Comparison of ENCODE assay signal across 9 mouse cellular contexts in the genomic region with DNA sequence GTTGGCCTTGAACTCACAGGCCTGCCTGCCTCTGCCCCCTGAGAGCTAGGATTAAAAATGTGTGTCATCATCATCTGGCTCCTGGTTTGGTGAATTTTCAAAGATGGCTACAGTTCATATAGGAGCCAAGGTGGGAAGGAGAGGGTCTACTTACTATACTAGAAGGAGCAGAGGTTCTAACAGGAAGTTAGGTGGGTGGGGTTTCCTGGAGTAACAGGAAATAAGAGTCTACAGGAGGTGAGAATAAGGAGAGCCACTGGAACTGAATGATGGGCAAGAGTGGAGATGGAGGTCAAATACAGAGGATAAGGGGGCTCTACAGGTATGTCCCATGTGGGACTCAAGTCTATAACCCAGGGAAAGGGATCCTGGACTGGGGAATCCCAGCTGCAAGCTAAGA. TPM values are rescaled to one million over a fixed set of nuclear protein-coding genes. Genes with fewer than 3 reads are reported as not detected.
A peak's percentile ranks its signal among the peaks of the same experiment; 100 is the strongest.
DNase-seq lines count a peak whose midpoint lies in the region; ATAC-seq lines count a peak whose summit lies in the region.
"Had no signal": no experiment of that assay in that cellular context is flagged by ENCODE, and none has a peak within 500 bp of the region (broad histone marks: within the 10 kb centered on the region; RNA-seq: fewer than 3 reads in every experiment).

No protein-coding gene starts in this region.

- H3K4me3 ChIP-seq in liver, embryonic 11.5 days (ENCODE audit: low read depth, low read length), result peak overlapping the region; percentile 88
- peak overlapping the region; percentile 83 for H3K4me3 ChIP-seq in embryonic facial prominence, embryonic 15.5 days (replicated peaks)
- H3K4me3 ChIP-seq in limb, embryonic 10.5 days, result peak overlapping the region; percentile 88
- peak overlapping the region; percentile 81 for H3K4me3 ChIP-seq in neural tube, embryonic 13.5 days

- H3K27ac ChIP-seq in liver, embryonic 11.5 days (ENCODE audit: low read depth, low read length), result 0 out of 2 replicates have a peak overlapping the region, but pooled peaks have one; percentile 41
- no peak overlapping the region for H3K27ac ChIP-seq in embryonic facial prominence, embryonic 15.5 days (replicated peaks)
- no peak overlapping the region for H3K27ac ChIP-seq in limb, embryonic 10.5 days
- no peak overlapping the region for H3K27ac ChIP-seq in neural tube, embryonic 13.5 days (replicated peaks)

- H3K9me3 ChIP-seq in liver, embryonic 11.5 days (ENCODE audit: control insufficient read depth, low read length), result no peaks in the 10 kb centered on the region
- no peaks in the 10 kb centered on the region for H3K9me3 ChIP-seq in embryonic facial prominence, embryonic 15.5 days (replicated peaks)
- H3K9me3 ChIP-seq in limb, embryonic 10.5 days (replicated peaks), result no peaks in the 10 kb centered on the region
- H3K9me3 ChIP-seq in neural tube, embryonic 13.5 days, result no peaks in the 10 kb centered on the region

- no peak for ATAC-seq in liver, embryonic 11.5 days (replicated peaks; ENCODE audit: low FRiP score)
- ATAC-seq in embryonic facial prominence, embryonic 15.5 days (ENCODE audit: insufficient number of reproducible peaks, low FRiP score, low TSS enrichment, low read depth), result no peak
- ATAC-seq in neural tube, embryonic 13.5 days (ENCODE audit: low read depth), result no peak
- ATAC-seq in cerebellum, adult (ENCODE audit: insufficient number of reproducible peaks, low FRiP score, low TSS enrichment), result no peak

- no peaks in the 10 kb centered on the region for H3K27me3 ChIP-seq in liver, embryonic 11.5 days (replicated peaks; ENCODE audit: control insufficient read depth, insufficient read depth, low read length)
- no peaks in the 10 kb centered on the region for H3K27me3 ChIP-seq in embryonic facial prominence, embryonic 15.5 days
- no peaks in the 10 kb centered on the region for H3K27me3 ChIP-seq in limb, embryonic 10.5 days (ENCODE audit: low read depth, poor library complexity, severe bottlenecking)
- H3K27me3 ChIP-seq in neural tube, embryonic 13.5 days, result peaks cover 2% of the 10 kb centered on the region; the same call in 1 of the 2 replicates

- H3K4me1 ChIP-seq in liver, embryonic 11.5 days (replicated peaks; ENCODE audit: control insufficient read depth, insufficient read depth, low read length), result peaks cover 47% of the 10 kb centered on the region
- peaks cover 45% of the 10 kb centered on the region for H3K4me1 ChIP-seq in embryonic facial prominence, embryonic 15.5 days
- H3K4me1 ChIP-seq in limb, embryonic 10.5 days, result peaks cover 49% of the 10 kb centered on the region
- peaks cover 48% of the 10 kb centered on the region for H3K4me1 ChIP-seq in neural tube, embryonic 13.5 days (replicated peaks)

- peak overlapping the region; percentile 86 for H3K9ac ChIP-seq in liver, embryonic 11.5 days (ENCODE audit: low read depth, low read length)
- H3K9ac ChIP-seq in embryonic facial prominence, embryonic 15.5 days, result peak overlapping the region; percentile 78
- peak overlapping the region; percentile 86 for H3K9ac ChIP-seq in neural tube, embryonic 13.5 days

- no peak for DNase-seq in liver, embryonic 11.5 days (ENCODE audit: low spot score)
- DNase-seq in liver, result no peak
- no peak for DNase-seq in limb, embryonic 10.5 days (ENCODE audit: low spot score)
- no peak for DNase-seq in frontal cortex, postnatal 14 days (ENCODE audit: low spot score in 2 of 2)
- DNase-seq in embryo, embryonic 9.5 days (ENCODE audit: extremely low spot score), result no peak
- DNase-seq: kidney, postnatal 36 days had no signal

- peaks cover 30% of the 10 kb centered on the region for H3K36me3 ChIP-seq in liver, embryonic 11.5 days (ENCODE audit: control insufficient read depth, insufficient read depth, low read length)
- peaks cover 24% of the 10 kb centered on the region for H3K36me3 ChIP-seq in embryonic facial prominence, embryonic 15.5 days
- peaks cover 47% of the 10 kb centered on the region for H3K36me3 ChIP-seq in limb, embryonic 10.5 days
- peaks cover 32% of the 10 kb centered on the region for H3K36me3 ChIP-seq in neural tube, embryonic 13.5 days

- peak overlapping the region; percentile 92 for H3K4me2 ChIP-seq in liver, embryonic 11.5 days
- peak overlapping the region; percentile 83 for H3K4me2 ChIP-seq in embryonic facial prominence, embryonic 15.5 days (replicated peaks)
- peak overlapping the region; percentile 96 for H3K4me2 ChIP-seq in neural tube, embryonic 13.5 days

RNA-seq across cellular contexts. Expression of a gene that starts 1.4 kb away (rescaled TPM):
- polyA plus RNA-seq in liver, embryonic 11.5 days (2014; fragmentation: Nextera tagmentation; extraction: Ambion mirVana), result 334 and 347 TPM in 2 replicates
- polyA plus RNA-seq in embryonic facial prominence, embryonic 15.5 days (2015; fragmentation: Nextera tagmentation; extraction: Ambion mirVana), result 296 and 300 TPM in 2 replicates
- polyA plus RNA-seq in limb, embryonic 10.5 days (2016; fragmentation: Nextera tagmentation; extraction: Ambion mirVana), result 434 and 487 TPM in 2 replicates
- polyA plus RNA-seq in neural tube, embryonic 13.5 days (2015; fragmentation: Nextera tagmentation; extraction: Ambion mirVana), result 228 and 273 TPM in 2 replicates

RNA-seq across cellular contexts. Expression of a gene that starts 17.1 kb away (rescaled TPM):
- polyA plus RNA-seq in liver, embryonic 11.5 days (2014; fragmentation: Nextera tagmentation; extraction: Ambion mirVana), result 5.3 and 5.4 TPM in 2 replicates
- 7.5 and 9.4 TPM in 2 replicates for polyA plus RNA-seq in embryonic facial prominence, embryonic 15.5 days (2015; fragmentation: Nextera tagmentation; extraction: Ambion mirVana)
- polyA plus RNA-seq in limb, embryonic 10.5 days (2016; fragmentation: Nextera tagmentation; extraction: Ambion mirVana), result 3.6 and 4.5 TPM in 2 replicates
- 17.5 and 18.9 TPM in 2 replicates for polyA plus RNA-seq in neural tube, embryonic 13.5 days (2015; fragmentation: Nextera tagmentation; extraction: Ambion mirVana)

RNA-seq across cellular contexts. Expression of a gene that starts 17.4 kb away (rescaled TPM):
- polyA plus RNA-seq in liver, embryonic 11.5 days (2014; fragmentation: Nextera tagmentation; extraction: Ambion mirVana), result 11.5 and 13.8 TPM in 2 replicates
- 13.9 and 16.0 TPM in 2 replicates for polyA plus RNA-seq in embryonic facial prominence, embryonic 15.5 days (2015; fragmentation: Nextera tagmentation; extraction: Ambion mirVana)
- 11.5 and 15.3 TPM in 2 replicates for polyA plus RNA-seq in limb, embryonic 10.5 days (2016; fragmentation: Nextera tagmentation; extraction: Ambion mirVana)
- 11.7 TPM in 2 replicates for polyA plus RNA-seq in neural tube, embryonic 13.5 days (2015; fragmentation: Nextera tagmentation; extraction: Ambion mirVana)

RNA-seq across cellular contexts. Expression of a gene that starts 56.6 kb away (rescaled TPM):
- 89.8 and 94.0 TPM in 2 replicates for polyA plus RNA-seq in liver, embryonic 11.5 days (2014; fragmentation: Nextera tagmentation; extraction: Ambion mirVana)
- 55.4 and 65.8 TPM in 2 replicates for polyA plus RNA-seq in embryonic facial prominence, embryonic 15.5 days (2015; fragmentation: Nextera tagmentation; extraction: Ambion mirVana)
- polyA plus RNA-seq in limb, embryonic 10.5 days (2016; fragmentation: Nextera tagmentation; extraction: Ambion mirVana), result 109 and 115 TPM in 2 replicates
- polyA plus RNA-seq in neural tube, embryonic 13.5 days (2015; fragmentation: Nextera tagmentation; extraction: Ambion mirVana), result 37.3 and 38.3 TPM in 2 replicates

RNA-seq across cellular contexts. Expression of a gene that starts 56.6 kb away (rescaled TPM):
- 4.2 and 4.3 TPM in 2 replicates for polyA plus RNA-seq in liver, embryonic 11.5 days (2014; fragmentation: Nextera tagmentation; extraction: Ambion mirVana)
- 1.6 and 2.9 TPM in 2 replicates for polyA plus RNA-seq in embryonic facial prominence, embryonic 15.5 days (2015; fragmentation: Nextera tagmentation; extraction: Ambion mirVana)
- polyA plus RNA-seq in limb, embryonic 10.5 days (2016; fragmentation: Nextera tagmentation; extraction: Ambion mirVana), result 5.4 TPM in 2 replicates
- polyA plus RNA-seq in neural tube, embryonic 13.5 days (2015; fragmentation: Nextera tagmentation; extraction: Ambion mirVana), result 1.3 and 1.6 TPM in 2 replicates
